Mouse (Mus musculus) stomach, postnatal 0 days (tissue): Measurements from ENCODE around the gene Gm10031.

Experiments used
- CTCF ChIP-seq: IDR thresholded peaks from 2 replicates; pipeline ENCODE4 v1.5.1; 2016; ENCODE audit warnings: antibody characterized with exemption, low read depth, mild to moderate bottlenecking, moderate library complexity
- EP300 ChIP-seq: optimal IDR thresholded peaks from 2 replicates; pipeline ENCODE3; 2016; ENCODE audit warnings: antibody characterized with exemption

GRCm38 (mm10) chr1:156538382-156538781, 14.6 kb downstream of the Gm10031 start:
- TF ChIP-seq EP300 (no peak), CTCF (peak; percentile 68)
